Mouse (Mus musculus): Measurements from ENCODE around the gene Ldlrap1. TPM values are rescaled to one million over a fixed set of nuclear protein-coding genes. Genes with fewer than 3 reads are reported as not detected.

Gene Ldlrap1
- polyA plus RNA-seq, 1 experiment, result 9.9 TPM

- no peak for TF ChIP-seq GATA1 (IDR thresholded peaks at IDR 0.05; ENCODE audit: low read length)
Observed at GRCm38 (mm10) chr4:134743881-134744633, 23.8 kb downstream of the Ldlrap1 start.

GRCm38 (mm10) chr4:134741949-134742348, 25.9 kb downstream of the Ldlrap1 start:
- TF ChIP-seq GATA1 (IDR thresholded peaks at IDR 0.05; ENCODE audit: low read length), result no peak

GRCm38 (mm10) chr4:134740186-134740585, 27.6 kb downstream of the Ldlrap1 start:
- TF ChIP-seq GATA1 (IDR thresholded peaks at IDR 0.05; ENCODE audit: low read length), result no peak

- TF ChIP-seq GATA1 (IDR thresholded peaks at IDR 0.05; ENCODE audit: low read length), result no peak
Observed at GRCm38 (mm10) chr4:134739530-134739929, 28.3 kb downstream of the Ldlrap1 start.

- no peak for TF ChIP-seq GATA1 (IDR thresholded peaks at IDR 0.05; ENCODE audit: low read length)
Observed at GRCm38 (mm10) chr4:134737365-134737910, 30.4 kb downstream of the Ldlrap1 start.

GRCm38 (mm10) chr4:134736147-134736546, 31.7 kb downstream of the Ldlrap1 start:
- no peak for TF ChIP-seq GATA1 (IDR thresholded peaks at IDR 0.05; ENCODE audit: low read length)

- no peak for TF ChIP-seq GATA1 (IDR thresholded peaks at IDR 0.05; ENCODE audit: low read length)
Observed at GRCm38 (mm10) chr4:134734629-134735081, 33.2 kb downstream of the Ldlrap1 start.

GRCm38 (mm10) chr4:134734038-134734628, 33.7 kb downstream of the Ldlrap1 start:
- TF ChIP-seq GATA1 (IDR thresholded peaks at IDR 0.05; ENCODE audit: low read length), result no peak

GRCm38 (mm10) chr4:134733371-134733770, 34.5 kb downstream of the Ldlrap1 start:
- TF ChIP-seq GATA1 (IDR thresholded peaks at IDR 0.05; ENCODE audit: low read length), result no peak

GRCm38 (mm10) chr4:134730106-134730505, 37.7 kb downstream of the Ldlrap1 start:
- no peak for TF ChIP-seq GATA1 (IDR thresholded peaks at IDR 0.05; ENCODE audit: low read length)

- no peak for TF ChIP-seq GATA1 (IDR thresholded peaks at IDR 0.05; ENCODE audit: low read length)
Observed at GRCm38 (mm10) chr4:134725735-134726345, 42.0 kb downstream of the Ldlrap1 start.

- TF ChIP-seq GATA1 (IDR thresholded peaks at IDR 0.05; ENCODE audit: low read length), result no peak
Observed at GRCm38 (mm10) chr4:134724974-134725373, 42.9 kb downstream of the Ldlrap1 start.

- TF ChIP-seq GATA1 (IDR thresholded peaks at IDR 0.05; ENCODE audit: low read length), result no peak
Observed at GRCm38 (mm10) chr4:134723251-134723650, 44.6 kb downstream of the Ldlrap1 start.

- no peak for TF ChIP-seq GATA1 (IDR thresholded peaks at IDR 0.05; ENCODE audit: low read length)
Observed at GRCm38 (mm10) chr4:134721076-134721475, 46.7 kb downstream of the Ldlrap1 start.

- TF ChIP-seq GATA1 (IDR thresholded peaks at IDR 0.05; ENCODE audit: low read length), result no peak
Observed at GRCm38 (mm10) chr4:134720371-134720770, 47.5 kb downstream of the Ldlrap1 start.

- no peak for TF ChIP-seq GATA1 (IDR thresholded peaks at IDR 0.05; ENCODE audit: low read length)
Observed at GRCm38 (mm10) chr4:134719489-134719888, 48.3 kb downstream of the Ldlrap1 start.
